ENCODE assay signal across 11 mouse cellular contexts in genomic region chr2:152572114-152572794, GRCm38 (mm10). TPM values are rescaled to one million over a fixed set of nuclear protein-coding genes. Genes with fewer than 3 reads are reported as not detected.
DNase-seq lines count a peak whose midpoint lies in the region; ATAC-seq and TF ChIP-seq lines count a peak whose summit lies in the region.
"Had no signal": no experiment of that assay in that cellular context is flagged by ENCODE, and none has a peak within 500 bp of the region (broad histone marks: within the 10 kb centered on the region; RNA-seq: fewer than 3 reads in every experiment).

TSS of gene Defb21 (plus strand) at chr2:152572744.

- no peak for TF ChIP-seq POLR2A in brain, embryonic 14.5 days (IDR thresholded peaks at IDR 0.05; ENCODE audit: borderline replicate concordance, extremely low read depth, insufficient read depth, insufficient read length, poor library complexity, severe bottlenecking)

- peak; percentile 55 for TF ChIP-seq CTCF in brain, embryonic 14.5 days (IDR thresholded peaks at IDR 0.05; ENCODE audit: borderline replicate concordance, extremely low read depth, insufficient read depth, insufficient read length)

- H3K27ac ChIP-seq in hindbrain, embryonic 11.5 days (ENCODE audit: low read depth, low read length) = no peak within 1 kb of the TSS
- no peak within 1 kb of the TSS for H3K27ac ChIP-seq in hindbrain, embryonic 16.5 days (ENCODE audit: low read depth, low read length)
- H3K27ac ChIP-seq: liver, embryonic 15.5 days had no signal

- no peaks in the 10 kb centered on the region for H3K4me1 ChIP-seq in hindbrain, embryonic 11.5 days (replicated peaks; ENCODE audit: control insufficient read depth, insufficient read depth, low read length)
- H3K4me1 ChIP-seq in hindbrain, embryonic 16.5 days (ENCODE audit: control insufficient read depth, insufficient read depth, low read depth, low read length) = no peaks in the 10 kb centered on the region
- H3K4me1 ChIP-seq: liver, embryonic 15.5 days had no signal

- H3K4me2 ChIP-seq in hindbrain, embryonic 11.5 days (replicated peaks; ENCODE audit: low read depth, low read length) = no peak within 1 kb of the TSS
- no peak within 1 kb of the TSS for H3K4me2 ChIP-seq in hindbrain, embryonic 16.5 days (ENCODE audit: low read length)
- H3K4me2 ChIP-seq: liver, embryonic 15.5 days had no signal

- ATAC-seq in hindbrain, embryonic 11.5 days (ENCODE audit: low FRiP score) = no peak
- no peak for ATAC-seq in hindbrain, embryonic 16.5 days

- H3K27me3 ChIP-seq in hindbrain, embryonic 11.5 days (ENCODE audit: control insufficient read depth, insufficient read depth, low read length) = no peaks in the 10 kb centered on the region
- no peaks in the 10 kb centered on the region for H3K27me3 ChIP-seq in hindbrain, embryonic 16.5 days (replicated peaks; ENCODE audit: control insufficient read depth, insufficient read depth, low read length)
- H3K27me3 ChIP-seq: liver, embryonic 15.5 days had no signal

- H3K4me3 ChIP-seq in hindbrain, embryonic 11.5 days (ENCODE audit: low read depth, low read length) = no peak within 1 kb of the TSS
- H3K4me3 ChIP-seq in hindbrain, embryonic 16.5 days (ENCODE audit: low read length) = no peak within 1 kb of the TSS
- H3K4me3 ChIP-seq: liver, embryonic 15.5 days; myocyte had no signal

- peak; percentile 10 for DNase-seq in hindbrain, embryonic 11.5 days (ENCODE audit: low spot score)
- peak; percentile 18 for DNase-seq in retina, embryonic 14.5 days (ENCODE audit: low spot score)
- DNase-seq in retina, postnatal 1 day = no peak
- DNase-seq in brain, embryonic 14.5 days (ENCODE audit: low read depth) = no peak
- DNase-seq in thymus, postnatal 4 days = peak; percentile 57
- DNase-seq in right cerebral cortex, adult 18-20 months = no peak
- DNase-seq: adrenal gland, adult 2 months; kidney, postnatal 25 days had no signal

- 66% methylated on average over 11 of the region's 11 CpGs for WGBS in hindbrain, embryonic 11.5 days
- WGBS in hindbrain, embryonic 16.5 days = 64% methylated on average over 11 of the region's 11 CpGs

- no peaks in the 10 kb centered on the region for H3K9me3 ChIP-seq in hindbrain, embryonic 11.5 days (ENCODE audit: control insufficient read depth, low read length)
- no peaks in the 10 kb centered on the region for H3K9me3 ChIP-seq in hindbrain, embryonic 16.5 days (ENCODE audit: control insufficient read depth, low read length)
- H3K9me3 ChIP-seq: liver, embryonic 15.5 days had no signal

- no peaks in the 10 kb centered on the region for H3K36me3 ChIP-seq in hindbrain, embryonic 11.5 days (ENCODE audit: control insufficient read depth, insufficient read depth, low read length)
- H3K36me3 ChIP-seq in hindbrain, embryonic 16.5 days (ENCODE audit: control insufficient read depth, insufficient read depth, low read length) = no peaks in the 10 kb centered on the region
- H3K36me3 ChIP-seq: liver, embryonic 15.5 days had no signal

- H3K9ac ChIP-seq in hindbrain, embryonic 11.5 days (ENCODE audit: low read depth, low read length) = no peak within 1 kb of the TSS
- H3K9ac ChIP-seq in hindbrain, embryonic 16.5 days (ENCODE audit: low read depth, low read length) = no peak within 1 kb of the TSS
- H3K9ac ChIP-seq: liver, embryonic 15.5 days had no signal

RNA-seq across cellular contexts. Expression of gene Defb21, which starts in this region (rescaled TPM):
- polyA plus RNA-seq in hindbrain, embryonic 11.5 days (2014; fragmentation: Nextera tagmentation; extraction: Ambion mirVana) = not detected in 2 replicates
- polyA plus RNA-seq in hindbrain, embryonic 16.5 days (2015; fragmentation: Nextera tagmentation; extraction: Ambion mirVana) = not detected in 2 replicates
- polyA plus RNA-seq in brain, embryonic 14.5 days (2012; rRNA removed) = not detected in 2 replicates
- polyA plus RNA-seq: adrenal gland, adult 2 months; liver, embryonic 15.5 days; myocyte had no signal

Comparison
In these comparisons a context has a peak if more than half of its experiments do, and no peak if none do; other contexts are left out.
1. DNase-seq: peak in retina, embryonic 14.5 days (single experiment) and thymus, postnatal 4 days (single experiment); none in retina, postnatal 1 day (single experiment), brain, embryonic 14.5 days (single experiment) and right cerebral cortex, adult 18-20 months (single experiment).
2. Peak in DNase-seq in hindbrain, embryonic 11.5 days; RNA of the gene not detected or under 1 TPM.